Mouse (Mus musculus) frontal cortex, postnatal 25 days (tissue): ENCODE data around the gene Fkbp2.
A peak's percentile ranks its signal among the peaks of the same experiment; 100 is the strongest.

Source experiments
- DNase-seq, 2 experiments: peaks; one replicate each; pipeline ENCODE4 v3.0.0; 2022; ENCODE audit warnings: low spot score in 2 of 2

Gene Fkbp2

GRCm38 (mm10) chr19:6971644-6972043 is 8.7 kb downstream of the Fkbp2 start:
- no peak for DNase-seq

GRCm38 (mm10) chr19:6970460-6971085 is 9.7 kb downstream of the Fkbp2 start:
- no peak for DNase-seq

- DNase-seq, result no peak
Measured at GRCm38 (mm10) chr19:6969665-6970381, 10.5 kb downstream of the Fkbp2 start.

GRCm38 (mm10) chr19:6969291-6969664 is 11.0 kb downstream of the Fkbp2 start:
- DNase-seq, result no peak

- no peak for DNase-seq
Measured at GRCm38 (mm10) chr19:6968491-6969271, 11.6 kb downstream of the Fkbp2 start.

- DNase-seq, result no peak
Measured at GRCm38 (mm10) chr19:6956461-6956860, 23.8 kb downstream of the Fkbp2 start.

GRCm38 (mm10) chr19:6955424-6955823 is 24.9 kb downstream of the Fkbp2 start:
- no peak for DNase-seq

- DNase-seq, result no peak
Measured at GRCm38 (mm10) chr19:6954046-6954445, 26.3 kb downstream of the Fkbp2 start.

GRCm38 (mm10) chr19:6952712-6953037 is 27.6 kb downstream of the Fkbp2 start:
- DNase-seq, result no peak

GRCm38 (mm10) chr19:6951994-6952711 is 28.1 kb downstream of the Fkbp2 start:
- peak; percentile 50 to 53 for DNase-seq

- DNase-seq, result peak; percentile 80 to 82
Measured at GRCm38 (mm10) chr19:6951381-6951968, 28.8 kb downstream of the Fkbp2 start.

- peak; percentile 39 to 47 for DNase-seq
Measured at GRCm38 (mm10) chr19:6950613-6951153, 29.6 kb downstream of the Fkbp2 start.

GRCm38 (mm10) chr19:6949951-6950350 is 30.4 kb downstream of the Fkbp2 start:
- no peak for DNase-seq

- DNase-seq, result no peak
Measured at GRCm38 (mm10) chr19:6949532-6949931, 30.8 kb downstream of the Fkbp2 start.

- DNase-seq, result no peak
Measured at GRCm38 (mm10) chr19:6948186-6948585, 32.1 kb downstream of the Fkbp2 start.

GRCm38 (mm10) chr19:6947742-6948141 is 32.6 kb downstream of the Fkbp2 start:
- no peak for DNase-seq

- no peak for DNase-seq
Measured at GRCm38 (mm10) chr19:6943709-6944108, 36.6 kb downstream of the Fkbp2 start.

- DNase-seq, result no peak
Measured at GRCm38 (mm10) chr19:6942764-6943163, 37.5 kb downstream of the Fkbp2 start.

GRCm38 (mm10) chr19:6942249-6942691 is 38.0 kb downstream of the Fkbp2 start, which contains the start of gene Gpr137:
Gene Gpr137, minus strand, starts transcription at chr19:6942480.
- peak; percentile 89 for DNase-seq

- DNase-seq, result peak; percentile 90 to 92
Measured at GRCm38 (mm10) chr19:6941372-6942248, 38.7 kb downstream of the Fkbp2 start, which contains the start of gene Bad. Gene Bad, plus strand, starts transcription at chr19:6941861.
